9 mouse cellular contexts compared by ENCODE assay signal in genomic region chr7:5047313-5047712, GRCm38 (mm10). TPM values are rescaled to one million over a fixed set of nuclear protein-coding genes. Genes with fewer than 3 reads are reported as not detected.
A peak's percentile ranks its signal among the peaks of the same experiment; 100 is the strongest.
DNase-seq lines count a peak whose midpoint lies in the region; ATAC-seq and TF ChIP-seq lines count a peak whose summit lies in the region.
"Had no signal": no experiment of that assay in that cellular context is flagged by ENCODE, and none has a peak within 500 bp of the region (broad histone marks: within the 10 kb centered on the region; RNA-seq: fewer than 3 reads in every experiment).

No protein-coding gene starts in this region.

- peaks cover 5% of the 10 kb centered on the region for H3K27me3 ChIP-seq in heart, embryonic 11.5 days (ENCODE audit: control insufficient read depth, insufficient read depth, low read length)
- H3K27me3 ChIP-seq in stomach, postnatal 0 days (ENCODE audit: control insufficient read depth, insufficient read depth, low read length), result no peaks in the 10 kb centered on the region

- 24% methylated on average over 2 of the region's 2 CpGs for WGBS in heart, embryonic 11.5 days (ENCODE audit: insufficient replicate concordance)
- 23% methylated on average over 2 of the region's 2 CpGs for WGBS in stomach, postnatal 0 days

- no peak overlapping the region for H3K4me2 ChIP-seq in heart, embryonic 11.5 days
- no peak overlapping the region for H3K4me2 ChIP-seq in stomach, postnatal 0 days (replicated peaks; ENCODE audit: low read depth)
- H3K4me2 ChIP-seq: liver, embryonic 13.5 days had no signal

- no peak overlapping the region for H3K9ac ChIP-seq in heart, embryonic 11.5 days (ENCODE audit: low read depth, low read length)
- no peak overlapping the region for H3K9ac ChIP-seq in stomach, postnatal 0 days (ENCODE audit: low read length)
- H3K9ac ChIP-seq: liver, embryonic 13.5 days had no signal

- no peak overlapping the region for H3K27ac ChIP-seq in heart, embryonic 11.5 days (ENCODE audit: low read depth, low read length)
- no peak overlapping the region for H3K27ac ChIP-seq in stomach, postnatal 0 days (replicated peaks)
- H3K27ac ChIP-seq: liver, embryonic 13.5 days had no signal

- peak; percentile 66 for TF ChIP-seq CTCF in stomach, postnatal 0 days (IDR thresholded peaks at IDR 0.05; ENCODE audit: low read depth)

- TF ChIP-seq EP300 in stomach, postnatal 0 days (optimal IDR thresholded peaks at IDR 0.05), result no peak

- H3K4me3 ChIP-seq in heart, embryonic 11.5 days (ENCODE audit: low read depth, low read length), result no peak overlapping the region
- H3K4me3 ChIP-seq in stomach, postnatal 0 days (ENCODE audit: low read depth, low read length), result no peak overlapping the region
- H3K4me3 ChIP-seq: liver, embryonic 13.5 days had no signal

- DNase-seq in heart, adult 8-10 months (ENCODE audit: low spot score), result peak; percentile 41
- DNase-seq in thymus, postnatal 14 days, result peak; percentile 50
- no peak for DNase-seq in thymus, postnatal 36 days
- DNase-seq in stomach, postnatal 0 days (ENCODE audit: low spot score), result no peak
- no peak for DNase-seq in left cerebral cortex, adult 11 months (ENCODE audit: low spot score)
- no peak for DNase-seq in layer of hippocampus, postnatal 10 days (ENCODE audit: low spot score in 2 of 2)
- DNase-seq: liver, embryonic 13.5 days had no signal

- ATAC-seq in heart, embryonic 11.5 days (replicated peaks; ENCODE audit: insufficient number of reproducible peaks, low FRiP score, low TSS enrichment), result no peak
- peak; percentile 59 for ATAC-seq in erythroid progenitor cell, adult 5-6 weeks (replicated peaks; ENCODE audit: low FRiP score, poor library complexity, severe bottlenecking)
- no peak for ATAC-seq in stomach, postnatal 0 days (ENCODE audit: low FRiP score, low TSS enrichment)

- H3K4me1 ChIP-seq in heart, embryonic 11.5 days (ENCODE audit: control insufficient read depth, insufficient read depth, low read length), result peaks cover under 1% of the 10 kb centered on the region
- H3K4me1 ChIP-seq in stomach, postnatal 0 days (replicated peaks; ENCODE audit: control insufficient read depth, insufficient read depth), result no peaks in the 10 kb centered on the region

- H3K36me3 ChIP-seq in heart, embryonic 11.5 days (ENCODE audit: control insufficient read depth, insufficient read depth, low read length), result no peaks in the 10 kb centered on the region
- no peaks in the 10 kb centered on the region for H3K36me3 ChIP-seq in stomach, postnatal 0 days (ENCODE audit: control insufficient read depth, insufficient read depth, low read length)
- H3K36me3 ChIP-seq: liver, embryonic 13.5 days had no signal

- no peaks in the 10 kb centered on the region for H3K9me3 ChIP-seq in heart, embryonic 11.5 days (replicated peaks; ENCODE audit: control insufficient read depth, low read length)
- no peaks in the 10 kb centered on the region for H3K9me3 ChIP-seq in stomach, postnatal 0 days (ENCODE audit: control insufficient read depth, low read length)
- H3K9me3 ChIP-seq: liver, embryonic 13.5 days had no signal

RNA-seq across cellular contexts. Expression of gene Zfp580, which starts 4.0 kb away (rescaled TPM):
- total RNA-seq in heart, adult 8-10 months (2022), result 1 to 10 TPM; 3.2 to 4.4 (median 4.0) TPM
- polyA plus RNA-seq in heart, embryonic 11.5 days (2014; fragmentation: Nextera tagmentation; extraction: Ambion mirVana), result 14.7 and 17.8 TPM in 2 replicates
- total RNA-seq in erythroid progenitor cell, adult 5-6 weeks (2015; ENCODE audit: low replicate concordance), result not detected in 2 replicates
- not detected in 2 replicates for total RNA-seq in erythroid progenitor cell, adult 5-6 weeks (2017; ENCODE audit: low replicate concordance)
- 21.0 and 21.6 TPM in 2 replicates for polyA plus RNA-seq in stomach, postnatal 0 days (2015; fragmentation: Nextera tagmentation; extraction: Ambion mirVana)
- 10 to 100 TPM; 74.9 to 80.4 TPM for total RNA-seq in layer of hippocampus, postnatal 10 days (2021)

RNA-seq across cellular contexts. Expression of gene Zfp784, which starts 9.1 kb away (rescaled TPM):
- total RNA-seq in heart, adult 8-10 months (2022), result 1 to 10 TPM; 4.9 to 7.4 (median 6.0) TPM
- 3.4 and 4.2 TPM in 2 replicates for polyA plus RNA-seq in heart, embryonic 11.5 days (2014; fragmentation: Nextera tagmentation; extraction: Ambion mirVana)
- total RNA-seq in erythroid progenitor cell, adult 5-6 weeks (2015; ENCODE audit: low replicate concordance), result 0.42 and 1.8 TPM in 2 replicates
- 0.90 TPM in 1 of 2 replicates, not detected in the other for total RNA-seq in erythroid progenitor cell, adult 5-6 weeks (2017; ENCODE audit: low replicate concordance)
- 4.1 and 4.3 TPM in 2 replicates for polyA plus RNA-seq in stomach, postnatal 0 days (2015; fragmentation: Nextera tagmentation; extraction: Ambion mirVana)
- 1 to 10 TPM; 5.4 to 5.8 TPM for total RNA-seq in layer of hippocampus, postnatal 10 days (2021)

RNA-seq across cellular contexts. Expression of gene 4632433K11Rik, which starts 13.4 kb away (rescaled TPM):
- under 1 TPM in 1 of 4 experiments, not detected in 3; 0.37 TPM for total RNA-seq in heart, adult 8-10 months (2022)
- polyA plus RNA-seq in heart, embryonic 11.5 days (2014; fragmentation: Nextera tagmentation; extraction: Ambion mirVana), result not detected in 2 replicates
- total RNA-seq in erythroid progenitor cell, adult 5-6 weeks (2015; ENCODE audit: low replicate concordance), result not detected in 2 replicates
- not detected in 2 replicates for total RNA-seq in erythroid progenitor cell, adult 5-6 weeks (2017; ENCODE audit: low replicate concordance)
- polyA plus RNA-seq in stomach, postnatal 0 days (2015; fragmentation: Nextera tagmentation; extraction: Ambion mirVana), result not detected in 2 replicates
- not detected for total RNA-seq in layer of hippocampus, postnatal 10 days (2021)

RNA-seq across cellular contexts. Expression of gene U2af2, which starts 14.6 kb away (rescaled TPM):
- total RNA-seq in heart, adult 8-10 months (2022), result 10 to 100 TPM; 61.7 to 69.8 (median 64.9) TPM
- polyA plus RNA-seq in heart, embryonic 11.5 days (2014; fragmentation: Nextera tagmentation; extraction: Ambion mirVana), result 84.0 and 85.5 TPM in 2 replicates
- 93.0 and 138 TPM in 2 replicates for total RNA-seq in erythroid progenitor cell, adult 5-6 weeks (2015; ENCODE audit: low replicate concordance)
- 83.8 and 99.2 TPM in 2 replicates for total RNA-seq in erythroid progenitor cell, adult 5-6 weeks (2017; ENCODE audit: low replicate concordance)
- 49.2 and 50.1 TPM in 2 replicates for polyA plus RNA-seq in stomach, postnatal 0 days (2015; fragmentation: Nextera tagmentation; extraction: Ambion mirVana)
- total RNA-seq in layer of hippocampus, postnatal 10 days (2021), result 100 to 1,000 TPM; 174 to 184 TPM

RNA-seq across cellular contexts. Expression of gene Ccdc106, which starts 27.0 kb away (rescaled TPM):
- total RNA-seq in heart, adult 8-10 months (2022), result under 1 TPM in 1 of 4 experiments, not detected in 3; 0.22 TPM
- polyA plus RNA-seq in heart, embryonic 11.5 days (2014; fragmentation: Nextera tagmentation; extraction: Ambion mirVana), result 1.5 and 2.9 TPM in 2 replicates
- total RNA-seq in erythroid progenitor cell, adult 5-6 weeks (2015; ENCODE audit: low replicate concordance), result not detected in 2 replicates
- not detected in 2 replicates for total RNA-seq in erythroid progenitor cell, adult 5-6 weeks (2017; ENCODE audit: low replicate concordance)
- polyA plus RNA-seq in stomach, postnatal 0 days (2015; fragmentation: Nextera tagmentation; extraction: Ambion mirVana), result 13.6 and 14.6 TPM in 2 replicates
- 10 to 100 TPM; 59.9 to 60.2 TPM for total RNA-seq in layer of hippocampus, postnatal 10 days (2021)

Comparison
In these comparisons a context has a peak if more than half of its experiments do, and no peak if none do; other contexts are left out.
1. DNase-seq: peak in heart, adult 8-10 months (single experiment) and thymus, postnatal 14 days (single experiment); none in thymus, postnatal 36 days (0 of 2), stomach, postnatal 0 days (single experiment), left cerebral cortex, adult 11 months (single experiment) and layer of hippocampus, postnatal 10 days (0 of 2).
2. RNA of gene Zfp580, which starts 4.0 kb away (total RNA-seq): 74.9 to 80.4 TPM in layer of hippocampus, postnatal 10 days; 3.2 to 4.4 TPM in heart, adult 8-10 months and not detected in erythroid progenitor cell, adult 5-6 weeks; every median in the first group is over 10 times any median in the second.